Mouse (Mus musculus): Measurements from ENCODE around the gene Crtc3.

The Crtc3 gene

DNA sequence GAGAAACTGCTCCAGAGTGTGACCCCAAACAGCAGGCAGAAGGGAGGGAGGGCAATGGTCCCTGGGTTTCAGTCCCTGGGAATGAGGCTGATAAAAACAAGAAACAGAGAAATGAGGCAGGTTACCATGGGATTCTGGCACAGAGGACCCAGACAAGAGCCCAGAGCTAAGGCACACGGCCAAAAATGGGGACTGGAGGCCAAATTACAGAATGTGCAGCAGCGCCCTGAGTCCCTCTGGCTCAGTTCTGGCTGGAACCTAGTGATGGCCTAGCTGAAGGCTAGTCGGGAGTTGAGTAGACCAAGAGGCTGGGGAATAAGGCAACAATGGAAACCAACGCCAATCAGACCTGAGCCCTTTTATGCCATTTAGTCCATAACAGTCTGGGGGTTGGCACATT lies 28.1 kb downstream of the Crtc3 start:
- no peaks in the 10 kb centered on the region for H3K27me3 ChIP-seq (ENCODE audit: control insufficient read depth, insufficient read depth, low read length, poor library complexity, severe bottlenecking)
- H3K36me3 ChIP-seq (ENCODE audit: control insufficient read depth, insufficient read depth, low read length, poor library complexity, severe bottlenecking) = 0 out of 2 replicates have a peak, but pooled peaks cover 5% of the 10 kb centered on the region
- DNase-seq (ENCODE audit: low read depth, low spot score) = no peak

DNA sequence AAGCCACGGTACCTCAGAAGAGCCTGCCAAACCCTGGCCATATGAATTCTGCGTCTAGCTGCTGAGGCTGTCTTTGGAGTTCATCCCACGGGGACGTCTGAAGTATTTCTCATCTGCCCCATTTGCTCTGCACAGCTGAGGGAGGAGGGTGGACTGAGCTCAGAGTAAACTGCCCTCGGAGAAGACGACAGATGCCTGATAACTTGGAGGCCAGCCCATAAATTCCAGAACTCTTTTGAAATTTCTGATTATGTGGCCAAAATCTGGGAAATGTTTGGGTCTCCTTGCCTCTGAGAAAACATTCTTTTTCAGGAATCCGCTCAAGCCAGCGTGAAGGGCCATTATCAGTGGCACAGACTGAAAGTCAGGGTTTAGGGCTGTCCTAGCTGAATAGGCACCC lies 30.8 kb downstream of the Crtc3 start:
- no peaks in the 10 kb centered on the region for H3K27me3 ChIP-seq (ENCODE audit: control insufficient read depth, insufficient read depth, low read length, poor library complexity, severe bottlenecking)
- DNase-seq (ENCODE audit: low read depth, low spot score) = no peak
- 0 out of 2 replicates have a peak, but pooled peaks cover 5% of the 10 kb centered on the region for H3K36me3 ChIP-seq (ENCODE audit: control insufficient read depth, insufficient read depth, low read length, poor library complexity, severe bottlenecking)

DNA sequence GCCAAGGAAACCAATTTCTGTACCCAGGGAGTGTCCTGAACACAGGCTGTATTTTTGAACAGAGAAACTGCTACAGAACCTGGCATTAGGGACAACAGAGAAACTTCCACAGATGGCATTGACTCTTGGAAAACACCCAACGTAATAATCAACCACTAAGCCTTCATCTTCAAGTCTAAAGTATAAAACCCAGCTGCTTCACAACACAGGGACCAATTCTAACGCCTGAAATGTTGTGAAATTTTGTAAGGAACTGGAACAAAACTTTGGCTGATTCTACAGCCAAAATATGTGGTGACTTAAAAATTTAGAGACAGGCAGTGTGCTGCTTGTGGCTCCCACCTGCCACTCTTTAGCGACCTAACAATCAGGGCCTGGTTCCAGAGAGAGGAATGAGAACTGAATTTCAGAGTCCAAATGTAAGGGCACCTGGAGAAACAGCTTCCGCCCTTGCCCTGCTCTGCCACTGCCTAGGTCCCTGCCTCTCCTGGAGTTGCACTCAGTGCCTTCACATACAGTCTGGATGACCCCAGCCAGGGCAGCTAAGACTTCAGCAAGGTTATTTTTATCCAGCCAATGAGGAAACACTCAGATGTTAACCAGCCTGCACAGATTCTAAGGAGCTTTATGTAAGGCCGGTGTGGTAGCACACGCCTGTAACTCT lies 33.2 kb downstream of the Crtc3 start:
- H3K36me3 ChIP-seq (ENCODE audit: control insufficient read depth, insufficient read depth, low read length, poor library complexity, severe bottlenecking) = 0 out of 2 replicates have a peak, but pooled peaks cover 2% of the 10 kb centered on the region
- DNase-seq (ENCODE audit: low read depth, low spot score) = no peak
- H3K27me3 ChIP-seq (ENCODE audit: control insufficient read depth, insufficient read depth, low read length, poor library complexity, severe bottlenecking) = no peaks in the 10 kb centered on the region

DNA sequence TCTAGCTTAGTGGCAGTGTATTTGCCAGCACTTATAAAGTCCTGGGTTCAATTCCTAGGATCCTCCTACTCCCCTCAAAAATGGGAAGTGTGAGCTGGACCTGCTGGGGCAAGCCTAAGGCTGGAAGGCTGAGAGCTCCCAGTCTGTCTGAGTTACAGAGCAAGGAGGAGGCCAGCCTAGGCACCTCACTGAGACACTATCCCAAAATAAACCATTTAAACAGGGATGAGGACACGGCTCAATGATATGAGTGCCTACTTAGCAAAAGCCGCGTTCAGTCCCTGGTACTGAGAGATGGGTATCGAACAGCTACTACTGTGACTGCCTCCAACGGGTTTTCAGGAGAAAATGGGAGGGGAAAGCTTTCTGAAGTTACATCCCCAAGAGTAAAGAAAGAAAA lies 33.8 kb downstream of the Crtc3 start:
- Histone ChIP-seq H3K36me3 (ENCODE audit: control insufficient read depth, insufficient read depth, low read length, poor library complexity, severe bottlenecking) (0 out of 2 replicates have a peak, but pooled peaks cover 2% of the 10 kb centered on the region), H3K27me3 (ENCODE audit: control insufficient read depth, insufficient read depth, low read length, poor library complexity, severe bottlenecking) (no peaks in the 10 kb centered on the region)
- no peak for DNase-seq (ENCODE audit: low read depth, low spot score)

DNA sequence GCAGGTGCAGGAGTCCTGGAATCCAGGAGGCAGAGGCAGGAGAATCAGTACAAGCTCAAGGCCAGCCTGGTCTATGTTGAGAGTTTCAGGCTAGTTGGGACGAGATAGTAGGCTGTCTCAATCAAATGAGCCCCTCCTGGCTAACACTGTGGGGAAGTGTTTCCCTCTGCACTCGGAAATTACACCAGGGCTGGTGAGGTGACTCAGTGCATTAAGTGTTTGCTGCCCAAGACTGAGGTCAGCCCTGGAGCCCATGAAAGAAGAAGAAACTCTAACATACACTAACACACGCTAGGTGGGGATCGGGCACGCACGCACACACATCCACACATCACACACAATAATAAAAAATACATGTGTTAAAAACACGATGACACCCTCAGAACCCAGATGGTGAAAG lies 34.3 kb downstream of the Crtc3 start:
- DNase-seq (ENCODE audit: low read depth, low spot score) = no peak
- Histone ChIP-seq H3K36me3 (ENCODE audit: control insufficient read depth, insufficient read depth, low read length, poor library complexity, severe bottlenecking) (0 out of 2 replicates have a peak, but pooled peaks cover 2% of the 10 kb centered on the region), H3K27me3 (ENCODE audit: control insufficient read depth, insufficient read depth, low read length, poor library complexity, severe bottlenecking) (no peaks in the 10 kb centered on the region)

DNA sequence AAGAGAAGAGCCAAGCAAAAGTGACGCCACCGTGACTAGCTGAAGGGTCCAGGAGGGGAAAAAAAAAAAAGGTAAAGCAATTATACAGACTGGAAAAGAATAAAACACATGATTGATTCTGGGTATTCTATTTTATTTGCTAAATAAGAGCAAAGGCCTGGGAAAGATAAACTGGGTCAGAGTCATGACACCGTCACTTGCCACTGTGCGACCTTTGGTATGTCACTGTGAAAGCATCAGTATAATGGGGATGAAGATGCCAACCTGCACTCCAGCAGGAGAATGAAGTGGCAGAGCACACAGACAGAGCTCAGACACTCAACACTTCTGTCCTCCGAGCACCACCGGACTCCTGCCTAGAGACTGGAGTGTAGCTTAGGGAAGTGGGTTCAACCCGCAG lies 34.7 kb downstream of the Crtc3 start:
- no peak for DNase-seq (ENCODE audit: low read depth, low spot score)
- no peaks in the 10 kb centered on the region for H3K27me3 ChIP-seq (ENCODE audit: control insufficient read depth, insufficient read depth, low read length, poor library complexity, severe bottlenecking)
- H3K36me3 ChIP-seq (ENCODE audit: control insufficient read depth, insufficient read depth, low read length, poor library complexity, severe bottlenecking) = 0 out of 2 replicates have a peak, but pooled peaks cover 2% of the 10 kb centered on the region

DNA sequence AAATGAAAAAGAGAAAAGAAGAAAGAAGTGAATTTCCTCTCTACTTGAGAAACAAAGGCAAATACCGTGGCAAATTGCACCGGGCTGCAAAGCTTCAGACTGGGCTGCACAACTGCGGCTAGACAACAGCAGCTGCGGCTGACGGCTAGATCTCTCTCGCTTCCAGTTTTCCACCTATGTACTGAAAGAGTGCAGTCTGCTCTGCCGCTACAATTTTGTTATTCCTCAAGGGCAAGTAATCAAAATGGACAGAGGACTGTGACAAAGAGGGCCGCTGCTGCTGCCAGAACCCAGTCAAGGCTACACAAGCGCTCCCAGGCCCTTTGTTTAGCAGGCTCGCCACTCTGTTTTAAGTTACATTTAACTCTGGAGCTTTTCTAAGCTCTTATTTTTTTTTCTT lies 35.6 kb downstream of the Crtc3 start:
- Histone ChIP-seq H3K27me3 (ENCODE audit: control insufficient read depth, insufficient read depth, low read length, poor library complexity, severe bottlenecking) (no peaks in the 10 kb centered on the region), H3K36me3 (ENCODE audit: control insufficient read depth, insufficient read depth, low read length, poor library complexity, severe bottlenecking) (0 out of 2 replicates have a peak, but pooled peaks cover 2% of the 10 kb centered on the region)
- no peak for DNase-seq (ENCODE audit: low read depth, low spot score)

DNA sequence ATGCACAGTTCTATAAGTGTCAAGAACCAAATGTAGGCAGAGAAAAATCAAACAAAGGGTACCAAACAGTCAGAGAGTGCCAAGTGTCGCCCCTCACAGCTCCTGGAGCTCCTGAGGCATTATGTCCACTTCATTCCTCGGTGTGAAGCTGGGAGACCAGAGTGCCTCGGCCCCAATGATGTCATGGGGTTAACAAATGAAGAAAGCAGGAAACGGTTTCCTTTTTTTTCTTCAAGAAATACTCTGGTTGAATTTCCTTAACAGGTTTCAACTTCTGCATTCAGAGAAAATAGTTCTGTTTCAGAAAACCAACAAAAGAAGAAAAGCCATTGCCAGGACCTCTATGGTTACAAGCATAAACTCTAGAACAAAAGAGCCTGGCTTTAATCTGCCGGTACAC lies 36.4 kb downstream of the Crtc3 start:
- peak; percentile 29 for DNase-seq (ENCODE audit: low read depth, low spot score)
- no peaks in the 10 kb centered on the region for H3K27me3 ChIP-seq (ENCODE audit: control insufficient read depth, insufficient read depth, low read length, poor library complexity, severe bottlenecking)
- no peaks in the 10 kb centered on the region for H3K36me3 ChIP-seq (ENCODE audit: control insufficient read depth, insufficient read depth, low read length, poor library complexity, severe bottlenecking)

DNA sequence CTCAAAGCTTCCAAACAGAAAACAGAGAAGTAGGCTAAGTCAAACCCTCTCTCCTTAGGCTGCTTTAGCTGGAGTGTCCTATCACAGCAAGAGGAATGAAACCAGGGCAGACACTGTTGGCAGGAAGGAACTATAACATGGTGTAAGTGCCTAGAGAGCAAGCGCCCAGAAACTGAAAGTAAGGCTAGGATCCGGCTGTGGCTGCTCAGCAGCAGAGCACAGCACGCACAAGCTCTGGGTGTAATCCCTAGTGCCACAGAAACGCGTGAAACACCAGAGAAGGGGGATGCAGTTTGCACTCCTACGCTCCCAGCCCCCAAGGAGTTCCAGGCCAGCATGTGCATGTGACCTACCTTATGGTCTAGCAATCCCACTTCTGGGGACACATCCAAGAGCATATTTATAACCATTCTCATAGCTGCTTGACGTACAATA lies 41.2 kb downstream of the Crtc3 start:
- H3K36me3 ChIP-seq (ENCODE audit: control insufficient read depth, insufficient read depth, low read length, poor library complexity, severe bottlenecking) = no peaks in the 10 kb centered on the region
- H3K27me3 ChIP-seq (ENCODE audit: control insufficient read depth, insufficient read depth, low read length, poor library complexity, severe bottlenecking) = no peaks in the 10 kb centered on the region
- peak; percentile 72 for DNase-seq (ENCODE audit: low read depth, low spot score)

DNA sequence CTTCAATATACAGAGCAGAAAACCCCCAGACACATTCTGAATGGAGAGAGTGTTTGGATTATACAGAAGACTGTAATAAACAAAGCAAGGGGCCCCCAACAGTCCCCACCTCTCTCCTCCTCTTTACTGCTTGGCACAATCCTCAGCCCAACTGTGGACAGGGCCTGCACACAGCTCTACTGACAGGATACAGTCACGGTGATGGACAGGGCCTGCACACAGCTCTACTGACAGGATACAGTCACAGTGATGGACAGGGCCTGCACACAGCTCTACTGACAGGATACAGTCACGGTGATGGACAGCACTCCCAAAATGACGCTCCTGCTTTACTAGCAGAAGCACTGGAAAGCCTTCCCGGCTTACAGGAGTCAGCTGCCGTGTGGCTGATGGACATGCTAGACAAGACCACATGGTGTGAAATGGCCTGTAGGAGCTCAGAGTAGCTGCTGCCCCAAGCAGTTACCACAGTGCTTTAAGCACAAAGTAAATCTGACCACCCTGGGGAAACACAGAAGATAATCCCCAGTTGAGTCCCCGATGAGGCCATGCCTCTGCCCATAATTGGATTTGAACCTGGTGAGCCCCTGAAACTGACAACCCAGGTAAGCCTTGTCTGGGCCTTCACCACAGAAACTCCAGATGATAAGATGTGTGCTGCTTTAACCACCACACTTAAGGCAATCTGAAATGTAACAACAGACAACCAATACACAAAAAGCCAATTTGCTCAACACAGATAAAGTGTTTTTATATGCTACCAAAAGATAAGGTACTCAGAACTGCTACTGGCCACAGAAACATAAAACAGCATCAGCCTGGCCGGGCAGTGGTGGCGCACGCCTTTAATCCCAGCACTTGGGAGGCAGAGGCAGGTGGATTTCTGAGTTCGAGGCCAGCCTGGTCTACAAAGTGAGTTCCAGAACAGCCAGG lies 42.3 kb downstream of the Crtc3 start:
- Histone ChIP-seq H3K36me3 (ENCODE audit: control insufficient read depth, insufficient read depth, low read length, poor library complexity, severe bottlenecking) (no peaks in the 10 kb centered on the region), H3K27me3 (ENCODE audit: control insufficient read depth, insufficient read depth, low read length, poor library complexity, severe bottlenecking) (no peaks in the 10 kb centered on the region)
- no peak for DNase-seq (ENCODE audit: low read depth, low spot score)

DNA sequence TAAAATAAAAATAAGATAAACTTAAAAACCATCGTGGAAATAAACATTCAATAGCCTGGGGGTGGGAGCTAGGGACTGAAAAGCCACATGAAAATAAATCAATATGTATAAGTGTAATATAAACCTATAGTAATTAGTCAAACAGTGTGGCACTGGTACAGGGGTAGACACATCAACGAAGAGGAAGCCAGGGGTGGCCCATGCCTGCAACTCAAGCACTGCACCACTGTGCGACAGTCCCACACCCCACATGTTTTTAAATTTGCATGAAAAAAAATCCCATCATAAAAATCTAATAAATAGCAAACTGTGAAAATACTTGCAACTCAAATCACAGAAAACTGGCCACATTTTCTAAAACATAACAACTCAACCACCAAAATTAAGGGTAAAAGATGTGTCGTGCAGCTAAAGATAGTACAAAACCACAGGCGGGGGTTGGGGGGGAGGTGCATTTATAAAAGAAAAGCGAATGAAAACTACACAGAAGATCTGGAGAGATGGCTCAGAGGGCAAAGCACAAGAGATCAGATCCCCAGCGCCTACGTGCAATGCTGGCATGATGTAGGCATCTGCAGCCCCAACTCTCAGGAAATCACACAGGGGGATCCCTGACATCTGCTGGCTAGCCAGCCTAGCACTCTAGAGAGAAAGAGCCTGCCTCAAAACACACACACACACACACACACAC lies 45.6 kb downstream of the Crtc3 start:
- DNase-seq (ENCODE audit: low read depth, low spot score) = peak; percentile 41
- no peaks in the 10 kb centered on the region for H3K27me3 ChIP-seq (ENCODE audit: control insufficient read depth, insufficient read depth, low read length, poor library complexity, severe bottlenecking)
- H3K36me3 ChIP-seq (ENCODE audit: control insufficient read depth, insufficient read depth, low read length, poor library complexity, severe bottlenecking) = no peaks in the 10 kb centered on the region

DNA sequence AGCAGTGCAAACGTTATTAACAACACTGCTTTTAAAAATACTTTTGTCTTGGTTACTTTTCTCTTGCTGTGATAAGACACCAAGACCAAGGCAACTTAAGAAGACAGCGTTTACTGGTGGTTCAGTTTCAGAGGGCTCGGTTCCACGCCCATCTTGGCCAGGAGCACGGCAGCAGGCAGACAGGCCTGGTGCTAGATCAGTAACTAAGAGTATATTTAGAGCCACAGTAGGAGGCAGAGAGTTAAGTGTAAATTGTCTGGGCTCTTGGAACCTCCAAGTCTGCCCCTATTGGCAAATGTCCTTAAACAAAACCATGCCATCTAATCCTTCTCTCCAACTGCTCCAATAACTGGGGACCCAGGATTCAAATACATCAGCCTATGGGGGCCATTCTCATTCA lies 46.1 kb downstream of the Crtc3 start:
- Histone ChIP-seq H3K27me3 (ENCODE audit: control insufficient read depth, insufficient read depth, low read length, poor library complexity, severe bottlenecking) (no peaks in the 10 kb centered on the region), H3K36me3 (ENCODE audit: control insufficient read depth, insufficient read depth, low read length, poor library complexity, severe bottlenecking) (no peaks in the 10 kb centered on the region)
- DNase-seq (ENCODE audit: low read depth, low spot score) = no peak

DNA sequence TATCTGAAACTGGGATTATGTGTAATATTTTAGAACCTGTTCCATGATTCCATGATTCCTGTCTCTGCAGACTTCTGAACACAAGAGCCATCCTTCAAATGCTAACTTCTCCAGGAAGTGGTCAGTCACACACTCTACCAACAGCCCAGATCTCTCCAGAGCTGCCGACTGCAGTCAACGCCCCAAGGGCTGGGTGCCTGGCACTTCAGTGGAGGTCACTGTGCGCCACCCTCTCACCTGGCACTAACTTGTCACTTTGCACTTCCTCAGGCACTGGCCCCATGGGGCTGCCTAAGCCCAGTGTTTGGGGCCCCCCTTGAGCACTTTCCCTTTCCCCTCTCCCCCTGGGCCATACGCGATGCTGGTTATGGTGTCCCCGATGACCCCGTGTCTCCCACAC lies 46.8 kb downstream of the Crtc3 start:
- peak; percentile 66 for DNase-seq (ENCODE audit: low read depth, low spot score)
- Histone ChIP-seq H3K27me3 (ENCODE audit: control insufficient read depth, insufficient read depth, low read length, poor library complexity, severe bottlenecking) (no peaks in the 10 kb centered on the region), H3K36me3 (ENCODE audit: control insufficient read depth, insufficient read depth, low read length, poor library complexity, severe bottlenecking) (no peaks in the 10 kb centered on the region)

DNA sequence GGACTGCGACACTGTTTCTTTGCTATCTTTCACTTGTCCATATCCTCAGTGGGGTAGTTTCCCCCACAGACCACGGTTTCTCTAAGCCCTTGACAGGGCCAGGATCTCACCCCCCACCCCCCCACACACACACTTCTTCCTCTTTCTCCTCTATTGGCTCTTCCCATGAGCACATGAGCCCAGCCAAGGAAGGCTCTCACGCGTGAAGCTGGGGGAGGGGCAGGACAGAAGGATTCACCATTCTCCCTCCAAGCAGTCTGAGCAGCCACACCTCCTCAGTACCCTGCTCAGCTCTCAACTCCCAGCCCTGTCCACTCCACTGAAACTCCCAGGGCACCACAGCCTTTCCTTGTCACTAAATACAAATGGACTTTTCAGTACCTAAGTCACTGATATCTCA lies 47.2 kb downstream of the Crtc3 start:
- DNase-seq (ENCODE audit: low read depth, low spot score) = peak; percentile 63
- Histone ChIP-seq H3K27me3 (ENCODE audit: control insufficient read depth, insufficient read depth, low read length, poor library complexity, severe bottlenecking) (no peaks in the 10 kb centered on the region), H3K36me3 (ENCODE audit: control insufficient read depth, insufficient read depth, low read length, poor library complexity, severe bottlenecking) (no peaks in the 10 kb centered on the region)

DNA sequence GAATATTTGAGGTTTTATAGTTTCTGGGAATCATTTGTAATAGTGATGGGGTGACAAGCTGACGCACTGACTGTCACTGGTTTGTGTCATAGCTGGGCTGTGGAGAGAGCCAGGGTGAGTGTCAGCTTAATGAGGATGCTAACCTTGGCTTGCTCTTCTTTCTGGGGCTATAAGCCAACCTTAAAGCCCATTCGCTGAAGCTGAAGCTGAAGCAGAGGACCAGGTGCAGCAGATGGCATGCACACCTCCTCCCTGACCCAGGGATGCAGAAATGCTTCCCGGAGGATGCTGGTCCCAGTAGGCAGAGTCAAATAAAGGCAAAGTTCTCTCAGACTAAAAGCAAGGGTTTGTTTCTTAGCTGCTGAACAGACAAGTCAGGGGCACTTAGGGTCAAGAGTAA lies 48.7 kb downstream of the Crtc3 start:
- DNase-seq (ENCODE audit: low read depth, low spot score) = peak; percentile 33
- H3K27me3 ChIP-seq (ENCODE audit: control insufficient read depth, insufficient read depth, low read length, poor library complexity, severe bottlenecking) = no peaks in the 10 kb centered on the region
- no peaks in the 10 kb centered on the region for H3K36me3 ChIP-seq (ENCODE audit: control insufficient read depth, insufficient read depth, low read length, poor library complexity, severe bottlenecking)

All from splenic B cell, adult 2 months (primary cell).